Mouse (Mus musculus) sigmoid colon, adult 10 weeks (tissue): ENCODE measurements around the gene Kctd3. TPM values are rescaled to one million over a fixed set of nuclear protein-coding genes. Genes with fewer than 3 reads are reported as not detected.

Experiments used
- polyA plus RNA-seq: library from polyadenylated mRNA; stranded (reverse); fragments of 350-450 nt; fragmentation: Illumina TruSeq; extraction: RNeasy Lipid Tissue Mini Kit (QIAGEN cat#74804); gene quantifications from one replicate; pipeline ENCODE4 v1.2.3, GENCODE M21; 2014; ENCODE audit warnings: low read depth, low replicate concordance

Kctd3 gene
- polyA plus RNA-seq, result 19.1 TPM

GRCm38 (mm10) chr1:189007239-189007979 lies at the start of gene Kctd3:
TSS of gene Kctd3 (minus strand) at chr1:189007841.

